Mouse (Mus musculus): ENCODE results near the gene Frat1. TPM values are rescaled to one million over a fixed set of nuclear protein-coding genes. Genes with fewer than 3 reads are reported as not detected.

Gene Frat1
- total RNA-seq, 2 experiments from 2014 or later = 22.4 to 24.8 TPM

- DNase-seq (ENCODE audit: extremely low spot score in 1 of 2, low spot score in 1 of 2) = no peak
Measured at GRCm38 (mm10) chr19:41813374-41813773, 16.4 kb upstream of the Frat1 start.

GRCm38 (mm10) chr19:41816410-41816809 lies 13.4 kb upstream of the Frat1 start:
- DNase-seq (ENCODE audit: extremely low spot score in 1 of 2, low spot score in 1 of 2) = no peak

GRCm38 (mm10) chr19:41816915-41817314 lies 12.9 kb upstream of the Frat1 start:
- no peak for DNase-seq (ENCODE audit: extremely low spot score in 1 of 2, low spot score in 1 of 2)

- no peak for DNase-seq (ENCODE audit: extremely low spot score in 1 of 2, low spot score in 1 of 2)
Measured at GRCm38 (mm10) chr19:41817325-41817724, 12.4 kb upstream of the Frat1 start.

- no peak for DNase-seq (ENCODE audit: extremely low spot score in 1 of 2, low spot score in 1 of 2)
Measured at GRCm38 (mm10) chr19:41818749-41819148, 11.0 kb upstream of the Frat1 start.

GRCm38 (mm10) chr19:41821436-41821835 lies 8.3 kb upstream of the Frat1 start:
- DNase-seq (ENCODE audit: extremely low spot score in 1 of 2, low spot score in 1 of 2) = no peak

GRCm38 (mm10) chr19:41822589-41822988 lies 7.2 kb upstream of the Frat1 start:
- DNase-seq (ENCODE audit: extremely low spot score in 1 of 2, low spot score in 1 of 2) = no peak

- no peak for DNase-seq (ENCODE audit: extremely low spot score in 1 of 2, low spot score in 1 of 2)
Measured at GRCm38 (mm10) chr19:41824950-41825349, 4.8 kb upstream of the Frat1 start.

- no peak for DNase-seq (ENCODE audit: extremely low spot score in 1 of 2, low spot score in 1 of 2)
Measured at GRCm38 (mm10) chr19:41826529-41826928, 3.2 kb upstream of the Frat1 start.

GRCm38 (mm10) chr19:41828941-41829340 lies 829 bp upstream of the Frat1 start:
- DNase-seq (ENCODE audit: extremely low spot score in 1 of 2, low spot score in 1 of 2) = no peak

- peak; percentile 33 to 53 for DNase-seq (ENCODE audit: extremely low spot score in 1 of 2, low spot score in 1 of 2)
Measured at GRCm38 (mm10) chr19:41830106-41831031, 599 bp downstream of the Frat1 start.

- DNase-seq (ENCODE audit: extremely low spot score in 1 of 2, low spot score in 1 of 2) = peak in 1 of 2 experiments; percentile 23
Measured at GRCm38 (mm10) chr19:41831101-41831570, 1.4 kb downstream of the Frat1 start.

- no peak for DNase-seq (ENCODE audit: extremely low spot score in 1 of 2, low spot score in 1 of 2)
Measured at GRCm38 (mm10) chr19:41831718-41832391, 2.1 kb downstream of the Frat1 start.

GRCm38 (mm10) chr19:41832501-41833201 lies 2.9 kb downstream of the Frat1 start:
- DNase-seq (ENCODE audit: extremely low spot score in 1 of 2, low spot score in 1 of 2) = no peak

GRCm38 (mm10) chr19:41835407-41835806 lies 5.6 kb downstream of the Frat1 start:
- no peak for DNase-seq (ENCODE audit: extremely low spot score in 1 of 2, low spot score in 1 of 2)

- peak; percentile 44 to 45 for DNase-seq (ENCODE audit: extremely low spot score in 1 of 2, low spot score in 1 of 2)
Measured at GRCm38 (mm10) chr19:41835816-41836215, 6.0 kb downstream of the Frat1 start.

GRCm38 (mm10) chr19:41836719-41837118 lies 6.9 kb downstream of the Frat1 start:
- no peak for DNase-seq (ENCODE audit: extremely low spot score in 1 of 2, low spot score in 1 of 2)

- no peak for DNase-seq (ENCODE audit: extremely low spot score in 1 of 2, low spot score in 1 of 2)
Measured at GRCm38 (mm10) chr19:41837194-41837916, 7.6 kb downstream of the Frat1 start.

GRCm38 (mm10) chr19:41837917-41838261 lies 8.1 kb downstream of the Frat1 start:
- no peak for DNase-seq (ENCODE audit: extremely low spot score in 1 of 2, low spot score in 1 of 2)

GRCm38 (mm10) chr19:41838808-41839207 lies 9.0 kb downstream of the Frat1 start:
- DNase-seq (ENCODE audit: extremely low spot score in 1 of 2, low spot score in 1 of 2) = no peak
